Mouse (Mus musculus) embryonic facial prominence, embryonic 13.5 days (tissue): ENCODE results near the gene Olfr56. TPM values are rescaled to one million over a fixed set of nuclear protein-coding genes. Genes with fewer than 3 reads are reported as not detected.

Experiments
- ATAC-seq: fragments of 200-750 bp; cut with Nextera tagmentation; 2 replicates; pipeline ENCODE4 v1.8.0; 2017; ENCODE audit warnings: low read depth; ENCODE audit not compliant: insufficient number of reproducible peaks, insufficient read depth, low FRiP score, low TSS enrichment
- H3K27ac ChIP-seq: fragments of 300-500 bp; sonication (generic); 2 replicates; pipeline ENCODE4 v1.5.1; 2015; ENCODE audit warnings: moderate library complexity, mild to moderate bottlenecking, inconsistent platforms
- H3K27me3 ChIP-seq: fragments of 300-500 bp; sonication (generic); 2 replicates; pipeline ENCODE4 v1.6.1; 2015; ENCODE audit warnings: mild to moderate bottlenecking, inconsistent platforms
- H3K36me3 ChIP-seq: fragments of 300-500 bp; sonication (generic); 2 replicates; pipeline ENCODE4 v1.6.1; 2015; ENCODE audit warnings: mild to moderate bottlenecking, inconsistent platforms
- H3K4me1 ChIP-seq: fragments of 300-500 bp; sonication (generic); 2 replicates; pipeline ENCODE4 v1.6.1; 2015; ENCODE audit warnings: inconsistent platforms
- H3K4me2 ChIP-seq: fragments of 300-500 bp; sonication (generic); 2 replicates; pipeline ENCODE4 v1.6.1; 2015; ENCODE audit warnings: moderate library complexity, mild to moderate bottlenecking, inconsistent platforms
- H3K4me3 ChIP-seq: fragments of 300-500 bp; sonication (generic); 2 replicates; pipeline ENCODE4 v1.5.1; 2015; ENCODE audit warnings: mild to moderate bottlenecking, inconsistent platforms
- H3K9ac ChIP-seq: fragments of 300-500 bp; sonication (generic); 2 replicates; pipeline ENCODE4 v1.6.1; 2015; ENCODE audit warnings: mild to moderate bottlenecking, inconsistent platforms
- H3K9me3 ChIP-seq: fragments of 300-500 bp; sonication (generic); 2 replicates; pipeline ENCODE4 v1.6.1; 2016; ENCODE audit warnings: inconsistent platforms
- WGBS: fragments of 180-500 bp; shearing (Covaris S2); methylation state at CpG from one replicate; pipeline ENCODE4 v1.1.7; 2015; ENCODE audit warnings: mixed read lengths; 5-methylcytosine and 5-hydroxymethylcytosine counted together
- polyA plus RNA-seq: library from polyadenylated mRNA; unstranded; fragments of >200 nt; fragmentation: Nextera tagmentation; extraction: Ambion mirVana; gene quantifications from 2 replicates; pipeline ENCODE4 v1.2.1, GENCODE M21; 2015

The Olfr56 gene
- polyA plus RNA-seq, 1 experiment from 2014 or later = not detected

DNA sequence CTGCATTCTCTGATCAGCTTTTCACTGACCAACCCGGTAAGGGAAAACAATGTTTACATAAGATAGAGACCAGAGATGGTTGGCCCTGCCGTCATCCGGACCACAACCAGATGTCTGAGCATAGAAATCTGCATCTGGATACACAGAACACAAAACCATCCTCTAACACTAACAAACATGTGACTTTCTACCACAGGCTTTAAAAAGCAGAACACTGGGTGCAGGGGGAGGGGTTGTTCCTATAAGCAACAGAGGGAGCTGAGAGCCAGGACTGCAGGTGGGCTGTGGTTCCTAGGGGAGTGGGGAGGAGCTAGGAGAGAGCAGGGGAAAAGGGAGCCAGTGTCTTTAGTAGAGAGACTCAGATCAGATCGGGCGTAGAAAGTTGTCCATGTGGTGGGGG lies 122.8 kb downstream of the Olfr56 start:
- no peak overlapping the region for H3K4me2 ChIP-seq
- WGBS = 42% methylated on average over 5 of the region's 5 CpGs
- H3K4me1 ChIP-seq = 0 out of 2 replicates have a peak, but pooled peaks cover 3% of the 10 kb centered on the region
- H3K9me3 ChIP-seq = no peaks in the 10 kb centered on the region
- H3K27me3 ChIP-seq = no peaks in the 10 kb centered on the region
- no peak overlapping the region for H3K9ac ChIP-seq
- no peak overlapping the region for H3K4me3 ChIP-seq
- no peak for ATAC-seq
- no peak overlapping the region for H3K27ac ChIP-seq
- H3K36me3 ChIP-seq = no peaks in the 10 kb centered on the region

- H3K4me2 ChIP-seq = no peak overlapping the region; the same call in 1 of the 2 replicates
- H3K36me3 ChIP-seq = no peaks in the 10 kb centered on the region
- H3K9me3 ChIP-seq = no peaks in the 10 kb centered on the region
- H3K27me3 ChIP-seq = no peaks in the 10 kb centered on the region
- no peak overlapping the region for H3K4me3 ChIP-seq
- H3K9ac ChIP-seq = no peak overlapping the region
- ATAC-seq = no peak
- 14% methylated on average over 8 of the region's 8 CpGs for WGBS
- 0 out of 2 replicates have a peak, but pooled peaks cover 3% of the 10 kb centered on the region for H3K4me1 ChIP-seq
- H3K27ac ChIP-seq = no peak overlapping the region
Measured at GRCm38 (mm10) chr11:49103047-49103693, 124.5 kb downstream of the Olfr56 start.

GRCm38 (mm10) chr11:49105752-49106151 lies 127.1 kb downstream of the Olfr56 start:
- Histone ChIP-seq H3K27ac (no peak overlapping the region), H3K36me3 (no peaks in the 10 kb centered on the region), H3K9me3 (no peaks in the 10 kb centered on the region), H3K9ac (no peak overlapping the region), H3K4me2 (no peak overlapping the region), H3K4me1 (0 out of 2 replicates have a peak, but pooled peaks cover 3% of the 10 kb centered on the region), H3K4me3 (no peak overlapping the region), H3K27me3 (no peaks in the 10 kb centered on the region)
- 80% methylated on average over 1 of the region's 1 CpGs for WGBS
- ATAC-seq = no peak

DNA sequence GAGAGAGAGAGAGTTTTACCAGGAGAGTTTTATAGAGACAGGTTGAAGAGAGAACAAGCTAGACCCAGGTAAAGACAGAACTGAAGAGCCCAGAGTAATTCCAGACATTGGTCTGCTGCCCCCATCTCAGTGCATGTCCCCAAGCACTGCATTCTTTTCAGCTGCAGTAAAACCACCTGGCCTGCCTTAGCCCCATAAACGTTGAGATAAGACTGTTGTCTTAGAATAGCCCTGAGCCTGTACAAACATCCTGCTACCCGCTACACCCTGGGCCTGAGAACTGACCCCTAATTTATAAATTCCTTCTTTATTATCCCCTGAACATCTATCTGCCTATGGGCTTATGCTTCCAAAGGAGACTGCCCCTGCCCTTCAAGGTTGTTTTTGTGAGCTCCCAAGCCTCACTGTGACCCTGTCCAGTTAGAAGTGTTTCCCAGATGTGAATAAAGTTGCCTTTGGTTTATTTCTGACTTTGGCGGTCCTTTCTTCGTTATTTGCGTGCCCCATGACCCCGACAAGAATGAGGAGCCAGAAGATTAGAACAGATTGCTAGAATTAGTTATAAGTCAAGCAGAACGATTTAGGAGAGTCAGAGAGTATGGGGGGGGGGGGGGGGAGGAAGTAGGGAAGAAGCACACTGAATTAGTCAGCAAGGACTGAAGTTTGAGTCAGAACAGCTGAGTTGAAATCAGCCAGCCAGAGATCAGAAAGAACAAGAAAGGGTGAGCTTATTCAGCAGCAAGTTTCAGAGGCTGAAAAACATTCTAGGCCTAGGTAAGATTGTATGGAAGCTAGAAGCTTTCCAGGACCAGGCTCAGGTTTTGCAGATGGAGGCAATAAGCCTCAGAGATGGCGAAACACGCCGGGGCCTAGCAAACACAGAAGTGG lies 129.2 kb downstream of the Olfr56 start:
- H3K9me3 ChIP-seq = no peaks in the 10 kb centered on the region
- WGBS = 58% methylated on average over 10 of the region's 10 CpGs
- no peak overlapping the region for H3K27ac ChIP-seq
- no peak overlapping the region for H3K9ac ChIP-seq
- H3K4me1 ChIP-seq = 0 out of 2 replicates have a peak, but pooled peaks cover 2% of the 10 kb centered on the region
- no peaks in the 10 kb centered on the region for H3K27me3 ChIP-seq
- H3K36me3 ChIP-seq = no peaks in the 10 kb centered on the region
- no peak overlapping the region for H3K4me2 ChIP-seq
- no peak for ATAC-seq
- no peak overlapping the region for H3K4me3 ChIP-seq

- no peaks in the 10 kb centered on the region for H3K9me3 ChIP-seq
- H3K4me3 ChIP-seq = no peak overlapping the region
- H3K4me2 ChIP-seq = no peak overlapping the region
- 30% methylated on average over 1 of the region's 1 CpGs for WGBS
- no peak for ATAC-seq
- H3K27ac ChIP-seq = no peak overlapping the region
- H3K9ac ChIP-seq = no peak overlapping the region
- H3K36me3 ChIP-seq = no peaks in the 10 kb centered on the region
- no peaks in the 10 kb centered on the region for H3K4me1 ChIP-seq
- no peaks in the 10 kb centered on the region for H3K27me3 ChIP-seq
Measured at GRCm38 (mm10) chr11:49108833-49109232, 130.1 kb downstream of the Olfr56 start.

GRCm38 (mm10) chr11:49111000-49111399 lies 132.3 kb downstream of the Olfr56 start:
- Histone ChIP-seq H3K9ac (no peak overlapping the region), H3K4me2 (no peak overlapping the region), H3K9me3 (no peaks in the 10 kb centered on the region), H3K27me3 (no peaks in the 10 kb centered on the region), H3K27ac (no peak overlapping the region), H3K4me3 (no peak overlapping the region), H3K36me3 (no peaks in the 10 kb centered on the region), H3K4me1 (no peaks in the 10 kb centered on the region)
- no peak for ATAC-seq
- WGBS = 76% methylated on average over 1 of the region's 1 CpGs

GRCm38 (mm10) chr11:49112624-49113219 lies 134.0 kb downstream of the Olfr56 start:
- no peaks in the 10 kb centered on the region for H3K27me3 ChIP-seq
- no peak for ATAC-seq
- no peak overlapping the region for H3K9ac ChIP-seq
- no peak overlapping the region for H3K4me2 ChIP-seq
- no peaks in the 10 kb centered on the region for H3K36me3 ChIP-seq
- no peak overlapping the region for H3K27ac ChIP-seq
- no peaks in the 10 kb centered on the region for H3K9me3 ChIP-seq
- H3K4me3 ChIP-seq = no peak overlapping the region
- H3K4me1 ChIP-seq = no peaks in the 10 kb centered on the region
- WGBS = 91% methylated on average over 6 of the region's 6 CpGs

DNA sequence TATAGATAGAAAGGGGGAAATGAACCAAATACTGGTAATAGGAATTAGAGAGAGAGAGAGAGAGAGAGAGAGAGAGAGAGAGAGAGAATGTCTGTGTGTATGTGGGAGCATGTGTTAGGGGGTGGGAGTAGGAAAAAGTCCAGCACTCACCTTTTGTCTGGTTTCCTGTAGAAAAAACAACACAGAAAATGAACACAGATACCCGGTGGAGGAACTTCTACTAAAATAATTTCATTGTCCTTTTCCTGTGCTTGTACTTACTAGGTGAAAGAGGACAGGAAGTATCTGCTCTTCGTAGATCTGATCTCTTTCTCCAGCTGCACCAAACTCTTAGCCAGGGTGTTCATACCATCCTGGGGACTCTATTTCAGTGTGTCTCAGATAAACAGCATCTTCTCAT lies 135.5 kb downstream of the Olfr56 start:
- no peak overlapping the region for H3K27ac ChIP-seq
- WGBS = 69% methylated on average over 2 of the region's 2 CpGs
- H3K4me2 ChIP-seq = no peak overlapping the region
- ATAC-seq = no peak
- H3K36me3 ChIP-seq = no peaks in the 10 kb centered on the region
- no peaks in the 10 kb centered on the region for H3K9me3 ChIP-seq
- H3K4me3 ChIP-seq = no peak overlapping the region
- no peaks in the 10 kb centered on the region for H3K27me3 ChIP-seq
- no peaks in the 10 kb centered on the region for H3K4me1 ChIP-seq
- no peak overlapping the region for H3K9ac ChIP-seq

DNA sequence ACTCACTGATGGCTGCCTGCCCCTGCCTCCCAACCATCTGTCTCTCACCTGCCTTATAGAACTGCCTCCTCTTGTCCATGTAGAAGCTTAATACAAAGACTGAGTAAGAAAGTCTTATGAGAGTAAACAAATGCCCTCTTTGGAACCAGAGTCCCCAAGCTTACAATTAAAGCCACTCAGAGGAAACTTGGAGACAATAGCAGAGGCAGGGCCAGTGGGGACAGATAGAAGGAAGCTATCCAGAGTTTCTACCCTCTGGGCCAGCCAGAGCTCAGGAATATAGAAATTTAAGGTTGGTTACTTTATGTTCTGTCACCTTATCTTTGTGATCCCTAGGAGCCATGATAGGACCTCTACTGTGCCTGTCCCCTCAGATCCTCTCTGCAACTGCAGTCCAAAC lies 136.1 kb downstream of the Olfr56 start, which contains the start of gene Olfr1396:
Gene Olfr1396, minus strand, starts transcription at position 101 of the 400 bp plus-strand sequence.
- Histone ChIP-seq H3K4me3 (no peak within 1 kb of the TSS), H3K27me3 (no peaks in the 10 kb centered on the region), H3K4me2 (no peak within 1 kb of the TSS), H3K9ac (no peak within 1 kb of the TSS), H3K36me3 (no peaks in the 10 kb centered on the region), H3K27ac (no peak within 1 kb of the TSS), H3K4me1 (no peaks in the 10 kb centered on the region), H3K9me3 (no peaks in the 10 kb centered on the region)
- ATAC-seq = no peak

GRCm38 (mm10) chr11:49119635-49120034 lies 140.9 kb downstream of the Olfr56 start:
- no peak for ATAC-seq
- Histone ChIP-seq H3K4me3 (no peak overlapping the region), H3K27ac (no peak overlapping the region), H3K27me3 (no peaks in the 10 kb centered on the region), H3K36me3 (no peaks in the 10 kb centered on the region), H3K4me2 (no peak overlapping the region), H3K4me1 (no peaks in the 10 kb centered on the region), H3K9ac (no peak overlapping the region), H3K9me3 (no peaks in the 10 kb centered on the region)
- 78% methylated on average over 3 of the region's 3 CpGs for WGBS

GRCm38 (mm10) chr11:49124169-49124568 lies 145.5 kb downstream of the Olfr56 start:
- no peak overlapping the region for H3K27ac ChIP-seq
- H3K9ac ChIP-seq = no peak overlapping the region
- H3K9me3 ChIP-seq = no peaks in the 10 kb centered on the region
- H3K4me2 ChIP-seq = no peak overlapping the region
- H3K4me1 ChIP-seq = no peaks in the 10 kb centered on the region
- H3K4me3 ChIP-seq = no peak overlapping the region
- 89% methylated on average over 2 of the region's 2 CpGs for WGBS
- H3K27me3 ChIP-seq = no peaks in the 10 kb centered on the region
- no peaks in the 10 kb centered on the region for H3K36me3 ChIP-seq
- ATAC-seq = no peak
